ENCODE assay signal across 15 mouse cellular contexts in the genomic region with DNA sequence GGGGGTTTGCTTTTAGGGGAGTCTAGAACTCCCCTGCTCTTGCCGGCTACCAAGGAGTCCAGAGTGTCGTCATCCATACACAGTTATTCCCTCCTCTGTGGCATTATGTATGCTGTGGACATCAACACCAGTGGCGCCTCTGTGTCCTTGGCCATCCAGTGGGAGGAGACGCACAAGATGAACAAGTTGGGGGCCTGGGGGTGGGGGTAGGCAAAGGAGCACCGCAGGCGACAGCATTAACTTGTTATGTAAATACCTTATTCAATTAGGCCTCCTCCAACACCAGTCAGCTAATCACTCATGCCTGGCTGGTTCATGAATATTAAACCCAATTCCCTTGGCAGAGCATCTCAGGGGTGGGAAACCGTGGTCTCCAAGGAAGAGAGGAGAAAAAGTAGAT.
DNase-seq lines count a peak whose midpoint lies in the region; ATAC-seq and TF ChIP-seq lines count a peak whose summit lies in the region.
"Had no signal": no experiment of that assay in that cellular context is flagged by ENCODE, and none has a peak within 500 bp of the region (broad histone marks: within the 10 kb centered on the region; RNA-seq: fewer than 3 reads in every experiment).

No protein-coding gene starts in this region.

- intact Hi-C loops in left cerebral cortex, postnatal 4 days (cut with DNase I), result no loop called here
- intact Hi-C loops in left cerebral cortex, adult 2 months (cut with DNase I), result no loop called here

- H3K36me3 ChIP-seq in forebrain, postnatal 0 days (ENCODE audit: insufficient read depth), result no peaks in the 10 kb centered on the region
- no peaks in the 10 kb centered on the region for H3K36me3 ChIP-seq in midbrain, embryonic 11.5 days (ENCODE audit: control insufficient read depth, insufficient read depth, low read length)
- no peaks in the 10 kb centered on the region for H3K36me3 ChIP-seq in neural tube, embryonic 15.5 days
- H3K36me3 ChIP-seq in lung, postnatal 0 days (ENCODE audit: insufficient read depth, low read length), result no peaks in the 10 kb centered on the region
- H3K36me3 ChIP-seq: heart, embryonic 12.5 days; liver, embryonic 15.5 days had no signal

- no peak overlapping the region for H3K27ac ChIP-seq in left cerebral cortex, adult 2 months
- no peak overlapping the region for H3K27ac ChIP-seq in forebrain, postnatal 0 days (ENCODE audit: low read depth, low read length)
- no peak overlapping the region for H3K27ac ChIP-seq in midbrain, embryonic 11.5 days (ENCODE audit: low read depth, low read length)
- H3K27ac ChIP-seq in neural tube, embryonic 15.5 days (replicated peaks), result no peak overlapping the region
- no peak overlapping the region for H3K27ac ChIP-seq in lung, postnatal 0 days (ENCODE audit: low read length)
- H3K27ac ChIP-seq: liver, embryonic 15.5 days had no signal

- peak; percentile 75 for ATAC-seq in forebrain, postnatal 0 days
- peak; percentile 75 for ATAC-seq in midbrain, embryonic 11.5 days (ENCODE audit: low FRiP score)
- ATAC-seq in neural tube, embryonic 15.5 days (ENCODE audit: low FRiP score), result peak; percentile 68
- ATAC-seq in lung, postnatal 0 days, result no peak

- H3K4me1 ChIP-seq in forebrain, postnatal 0 days (ENCODE audit: insufficient read depth), result peaks cover 7% of the 10 kb centered on the region; the same call in 1 of the 2 replicates
- peaks cover 15% of the 10 kb centered on the region for H3K4me1 ChIP-seq in midbrain, embryonic 11.5 days (ENCODE audit: control insufficient read depth, insufficient read depth, low read length)
- peaks cover 34% of the 10 kb centered on the region for H3K4me1 ChIP-seq in neural tube, embryonic 15.5 days
- no peaks in the 10 kb centered on the region for H3K4me1 ChIP-seq in lung, postnatal 0 days (ENCODE audit: insufficient read depth, low read depth, low read length)
- H3K4me1 ChIP-seq: heart, embryonic 12.5 days; liver, embryonic 15.5 days had no signal

- H3K9me3 ChIP-seq in forebrain, postnatal 0 days (ENCODE audit: low read length), result no peaks in the 10 kb centered on the region
- no peaks in the 10 kb centered on the region for H3K9me3 ChIP-seq in midbrain, embryonic 11.5 days (ENCODE audit: control insufficient read depth, low read length)
- H3K9me3 ChIP-seq in neural tube, embryonic 15.5 days (replicated peaks), result no peaks in the 10 kb centered on the region
- H3K9me3 ChIP-seq in lung, postnatal 0 days (ENCODE audit: low read length), result no peaks in the 10 kb centered on the region
- H3K9me3 ChIP-seq: heart, embryonic 12.5 days; liver, embryonic 15.5 days had no signal

- no peak for TF ChIP-seq CTCF in left cerebral cortex, adult 2 months (IDR thresholded peaks at IDR 0.05)
- TF ChIP-seq CTCF in forebrain, postnatal 0 days (IDR thresholded peaks at IDR 0.05; ENCODE audit: low read depth), result no peak
- no peak for TF ChIP-seq CTCF in lung, postnatal 0 days (IDR thresholded peaks at IDR 0.05)

- H3K27me3 ChIP-seq in forebrain, postnatal 0 days (ENCODE audit: insufficient read depth, low read length), result no peaks in the 10 kb centered on the region
- H3K27me3 ChIP-seq in midbrain, embryonic 11.5 days (ENCODE audit: control insufficient read depth, insufficient read depth, low read length), result no peaks in the 10 kb centered on the region
- H3K27me3 ChIP-seq in neural tube, embryonic 15.5 days (replicated peaks), result 0 out of 2 replicates have a peak, but pooled peaks cover 13% of the 10 kb centered on the region
- H3K27me3 ChIP-seq in lung, postnatal 0 days (replicated peaks; ENCODE audit: insufficient read depth, low read length), result no peaks in the 10 kb centered on the region
- H3K27me3 ChIP-seq: liver, embryonic 15.5 days had no signal

- peak; percentile 47 for DNase-seq in left cerebral cortex, postnatal 4 days
- no peak for DNase-seq in left cerebral cortex, adult 2 months (ENCODE audit: extremely low spot score in 1 of 2, low spot score in 2 of 2)
- peak; percentile 59 for DNase-seq in forebrain, postnatal 0 days
- DNase-seq in midbrain, embryonic 11.5 days (ENCODE audit: low spot score, missing footprints), result peak; percentile 87
- no peak for DNase-seq in adrenal gland, postnatal 10 days
- DNase-seq in lung, postnatal 0 days (ENCODE audit: low spot score), result no peak
- no peak for DNase-seq in frontal cortex, postnatal 25 days (ENCODE audit: low spot score in 2 of 2)
- DNase-seq: adrenal gland, postnatal 25 days; kidney, adult 2 months; kidney, postnatal 4 days; lung, postnatal 4 days had no signal

- WGBS in forebrain, postnatal 0 days, result 11% methylated on average over 7 of the region's 7 CpGs
- 26% methylated on average over 7 of the region's 7 CpGs for WGBS in midbrain, embryonic 11.5 days
- 18% methylated on average over 7 of the region's 7 CpGs for WGBS in neural tube, embryonic 15.5 days
- WGBS in lung, postnatal 0 days, result 66% methylated on average over 7 of the region's 7 CpGs

- no peak overlapping the region for H3K9ac ChIP-seq in forebrain, postnatal 0 days
- no peak overlapping the region for H3K9ac ChIP-seq in midbrain, embryonic 11.5 days (ENCODE audit: low read length)
- H3K9ac ChIP-seq in neural tube, embryonic 15.5 days (replicated peaks), result no peak overlapping the region
- no peak overlapping the region for H3K9ac ChIP-seq in lung, postnatal 0 days (replicated peaks; ENCODE audit: low read depth)
- H3K9ac ChIP-seq: heart, embryonic 12.5 days; liver, embryonic 15.5 days had no signal

- no peak overlapping the region for H3K4me2 ChIP-seq in forebrain, postnatal 0 days (ENCODE audit: low read depth)
- H3K4me2 ChIP-seq in midbrain, embryonic 11.5 days, result no peak overlapping the region
- no peak overlapping the region for H3K4me2 ChIP-seq in neural tube, embryonic 15.5 days
- no peak overlapping the region for H3K4me2 ChIP-seq in lung, postnatal 0 days (replicated peaks; ENCODE audit: low read depth, low read length)
- H3K4me2 ChIP-seq: heart, embryonic 12.5 days; liver, embryonic 15.5 days had no signal

- no peak overlapping the region for H3K4me3 ChIP-seq in left cerebral cortex, adult 2 months
- no peak overlapping the region for H3K4me3 ChIP-seq in forebrain, postnatal 0 days (ENCODE audit: low read depth, low read length)
- H3K4me3 ChIP-seq in midbrain, embryonic 11.5 days (ENCODE audit: low read depth, low read length), result no peak overlapping the region
- no peak overlapping the region for H3K4me3 ChIP-seq in neural tube, embryonic 15.5 days (replicated peaks)
- H3K4me3 ChIP-seq in lung, postnatal 0 days (ENCODE audit: low read depth, low read length), result no peak overlapping the region
- H3K4me3 ChIP-seq: heart, embryonic 12.5 days; liver, embryonic 15.5 days; myocyte had no signal

- TF ChIP-seq EP300 in lung, postnatal 0 days (IDR thresholded peaks at IDR 0.05), result no peak

Comparison
In these comparisons a context has a peak if more than half of its experiments do, and no peak if none do; other contexts are left out.
1. DNase-seq: peak in left cerebral cortex, postnatal 4 days (single experiment), forebrain, postnatal 0 days (single experiment) and midbrain, embryonic 11.5 days (single experiment); none in left cerebral cortex, adult 2 months (0 of 2), adrenal gland, postnatal 10 days (single experiment), lung, postnatal 0 days (single experiment) and frontal cortex, postnatal 25 days (0 of 2).